Mouse (Mus musculus) hindbrain, embryonic 12.5 days (tissue): ENCODE results near the gene Gpbar1. TPM values are rescaled to one million over a fixed set of nuclear protein-coding genes. Genes with fewer than 3 reads are reported as not detected.

Experiments
- ATAC-seq: fragments of 200-750 bp; cut with Nextera tagmentation; 2 replicates; pipeline ENCODE4 v1.8.0; 2017; ENCODE audit warnings: moderate TSS enrichment; ENCODE audit not compliant: low FRiP score
- H3K27ac ChIP-seq: fragments of 300-500 bp; sonication (generic); 2 replicates; pipeline ENCODE4 v1.5.1; 2016; ENCODE audit warnings: mild to moderate bottlenecking
- H3K27me3 ChIP-seq: fragments of 300-500 bp; sonication (generic); 2 replicates; pipeline ENCODE4 v1.6.1; 2016; ENCODE audit warnings: mild to moderate bottlenecking
- H3K36me3 ChIP-seq: fragments of 300-500 bp; sonication (generic); 2 replicates; pipeline ENCODE4 v1.6.1; 2016; ENCODE audit warnings: mild to moderate bottlenecking
- H3K4me1 ChIP-seq: fragments of 300-500 bp; sonication (generic); 2 replicates; pipeline ENCODE4 v1.6.1; 2016
- H3K4me2 ChIP-seq: fragments of 300-500 bp; sonication (generic); replicated peaks from 2 replicates; pipeline ENCODE4 v1.6.1; 2016; ENCODE audit warnings: mild to moderate bottlenecking
- H3K4me3 ChIP-seq: fragments of 300-500 bp; sonication (generic); 2 replicates; pipeline ENCODE4 v1.5.1; 2016; ENCODE audit warnings: mild to moderate bottlenecking
- H3K9ac ChIP-seq: fragments of 300-500 bp; sonication (generic); 2 replicates; pipeline ENCODE4 v1.6.1; 2016; ENCODE audit warnings: mild to moderate bottlenecking, moderate library complexity
- H3K9me3 ChIP-seq: fragments of 300-500 bp; sonication (generic); replicated peaks from 2 replicates; pipeline ENCODE4 v1.6.1; 2016; ENCODE audit warnings: mild to moderate bottlenecking
- WGBS: fragments of 180-500 bp; shearing (Covaris S2); methylation state at CpG from one replicate; pipeline ENCODE4 v1.1.7; 2016; 5-methylcytosine and 5-hydroxymethylcytosine counted together
- polyA plus RNA-seq: library from polyadenylated mRNA; unstranded; fragments of >200 nt; fragmentation: Nextera tagmentation; extraction: Ambion mirVana; gene quantifications from 2 replicates; pipeline ENCODE4 v1.2.1, GENCODE M21; 2016

Gene Gpbar1
- polyA plus RNA-seq, 1 experiment from 2014 or later: 0.19 TPM

DNA sequence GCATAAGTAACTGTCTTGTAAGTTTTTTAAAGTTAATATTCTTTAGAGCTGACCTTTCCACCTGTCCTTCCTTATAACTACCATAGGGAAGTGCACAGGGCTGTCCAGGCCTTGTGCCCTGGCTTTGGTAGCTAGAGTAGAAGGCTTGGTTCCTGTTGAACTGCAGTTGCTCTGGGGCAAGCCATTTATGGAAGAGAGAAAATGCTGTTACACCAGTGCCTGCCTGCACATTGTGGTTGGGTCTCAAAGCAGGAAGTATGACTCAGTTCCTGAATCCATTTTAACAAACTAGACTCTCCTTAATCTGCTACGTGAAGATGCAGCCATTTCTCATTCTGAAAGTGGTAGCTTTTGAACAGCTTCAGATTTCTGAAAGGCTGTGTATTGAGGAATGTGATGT is 29.6 kb upstream of the Gpbar1 start:
- no peak overlapping the region for H3K4me3 ChIP-seq
- H3K4me1 ChIP-seq: no peaks in the 10 kb centered on the region
- no peak overlapping the region for H3K9ac ChIP-seq
- H3K4me2 ChIP-seq: no peak overlapping the region
- H3K27me3 ChIP-seq: no peaks in the 10 kb centered on the region
- H3K9me3 ChIP-seq: no peaks in the 10 kb centered on the region
- H3K27ac ChIP-seq: no peak overlapping the region
- peaks cover 45% of the 10 kb centered on the region for H3K36me3 ChIP-seq
- ATAC-seq: no peak
- WGBS: 83% methylated on average over 1 of the region's 1 CpGs

DNA sequence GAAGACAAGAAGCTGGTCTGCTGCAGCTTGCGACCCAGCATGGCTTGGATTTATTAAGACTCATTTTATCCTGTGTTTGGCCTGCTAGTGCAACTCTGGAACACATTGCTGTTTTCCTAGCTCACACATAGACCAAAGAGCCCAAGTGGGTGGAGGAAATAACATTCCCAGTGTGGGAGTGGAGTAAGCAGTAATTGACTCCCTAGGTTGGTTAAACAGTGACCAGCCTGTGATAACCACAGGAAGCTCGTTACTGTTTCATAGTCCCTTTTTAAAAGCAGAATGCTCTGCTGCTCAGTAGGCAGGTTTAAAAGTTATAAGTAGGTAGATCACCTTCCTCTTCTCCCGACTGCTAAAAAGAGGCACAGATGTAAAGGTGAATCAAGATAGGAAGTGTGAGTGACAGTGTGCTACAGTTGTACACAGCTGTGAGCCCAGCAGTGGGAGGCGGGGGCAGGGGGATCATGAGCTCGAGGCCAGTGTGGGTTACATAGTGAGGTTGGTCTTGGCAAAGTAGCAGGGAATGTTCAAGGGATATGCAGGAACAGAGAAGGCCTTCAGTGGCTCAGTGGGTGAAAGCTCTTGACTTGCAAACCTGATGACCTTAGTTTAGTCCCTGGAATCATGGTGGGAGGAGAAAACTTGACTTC is 28.9 kb upstream of the Gpbar1 start:
- no peak overlapping the region for H3K4me3 ChIP-seq
- H3K9ac ChIP-seq: no peak overlapping the region
- H3K4me2 ChIP-seq: no peak overlapping the region
- H3K4me1 ChIP-seq: no peaks in the 10 kb centered on the region
- 80% methylated on average over 5 of the region's 5 CpGs for WGBS
- ATAC-seq: no peak
- H3K36me3 ChIP-seq: peaks cover 45% of the 10 kb centered on the region
- no peaks in the 10 kb centered on the region for H3K9me3 ChIP-seq
- no peak overlapping the region for H3K27ac ChIP-seq
- no peaks in the 10 kb centered on the region for H3K27me3 ChIP-seq

DNA sequence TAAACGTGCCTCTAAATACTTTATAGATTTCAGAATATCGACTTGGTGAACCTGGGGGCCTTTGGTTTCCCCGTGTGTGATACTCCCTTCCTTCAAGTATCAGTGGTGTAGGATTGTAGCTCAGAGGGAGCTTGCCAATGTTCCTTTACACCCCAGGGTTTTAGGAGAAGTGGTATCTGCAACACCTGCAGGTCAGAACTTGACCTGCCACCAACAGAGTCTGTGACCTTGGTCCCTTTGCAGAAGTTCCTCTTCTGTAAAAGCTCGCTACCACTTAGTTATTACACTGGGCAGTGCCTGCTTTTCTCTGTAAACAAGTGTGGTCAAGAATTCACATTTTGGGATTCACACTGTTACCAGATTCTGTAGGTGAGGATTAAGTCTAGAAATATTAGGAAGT is 28.3 kb upstream of the Gpbar1 start:
- H3K4me1 ChIP-seq: no peaks in the 10 kb centered on the region
- no peak overlapping the region for H3K9ac ChIP-seq
- no peaks in the 10 kb centered on the region for H3K9me3 ChIP-seq
- WGBS: 93% methylated on average over 4 of the region's 4 CpGs
- no peak overlapping the region for H3K4me3 ChIP-seq
- H3K36me3 ChIP-seq: peaks cover 49% of the 10 kb centered on the region
- no peak overlapping the region for H3K27ac ChIP-seq
- H3K4me2 ChIP-seq: no peak overlapping the region
- no peaks in the 10 kb centered on the region for H3K27me3 ChIP-seq
- no peak for ATAC-seq

DNA sequence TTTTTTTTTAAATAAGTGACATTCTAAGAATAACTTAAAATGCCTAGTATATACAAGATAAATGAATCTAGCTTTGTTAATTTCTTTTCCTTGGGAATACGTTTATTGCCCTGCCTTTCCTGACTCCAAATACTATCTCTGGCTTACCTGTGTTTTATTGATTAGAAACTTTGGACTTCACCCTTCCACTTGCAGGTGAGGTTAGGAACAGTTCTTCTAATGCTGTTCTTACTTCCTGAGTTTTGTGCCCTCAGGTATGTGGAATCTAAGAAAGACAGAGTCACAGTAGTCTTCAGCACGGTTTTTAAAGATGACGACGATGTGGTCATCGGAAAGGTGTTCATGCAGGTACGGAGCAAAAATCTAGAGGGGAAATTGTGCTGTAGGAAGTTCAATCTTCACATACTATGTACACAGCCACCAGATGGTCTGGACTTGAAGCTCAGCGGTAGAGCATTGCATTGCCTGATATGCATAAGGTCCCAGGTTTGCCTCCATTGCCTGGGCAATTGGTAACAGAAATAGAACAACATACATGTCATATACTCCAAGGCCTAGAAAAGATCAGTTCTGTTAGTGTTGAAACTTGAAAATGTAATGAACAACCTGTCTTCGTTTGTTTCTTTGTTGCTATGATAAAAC is 22.5 kb upstream of the Gpbar1 start:
- WGBS: 98% methylated on average over 8 of the region's 8 CpGs

DNA sequence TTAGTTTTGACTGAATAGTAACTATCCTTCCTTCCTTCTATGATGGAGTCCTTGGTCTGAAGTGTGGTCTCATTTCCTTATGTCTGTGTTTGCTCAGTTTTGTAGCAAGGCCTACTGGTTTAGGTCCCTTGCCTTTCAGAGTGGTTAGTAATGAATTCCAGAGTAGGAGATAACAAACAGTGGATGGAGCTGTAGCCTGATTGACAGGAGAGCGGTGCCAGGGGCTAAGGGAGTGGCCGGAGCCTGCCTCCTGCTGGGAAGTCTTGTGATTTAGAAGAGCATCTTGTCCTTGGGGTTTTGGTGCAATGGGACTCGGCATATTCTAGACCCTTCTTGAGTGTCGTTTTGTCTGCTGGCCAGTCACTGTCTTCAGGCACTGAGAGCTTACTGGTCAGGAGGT is 21.6 kb upstream of the Gpbar1 start:
- Histone ChIP-seq H3K9me3 (no peaks in the 10 kb centered on the region), H3K9ac (no peak overlapping the region), H3K4me2 (no peak overlapping the region), H3K27me3 (no peaks in the 10 kb centered on the region), H3K27ac (no peak overlapping the region), H3K4me3 (no peak overlapping the region), H3K36me3 (peaks cover 66% of the 10 kb centered on the region), H3K4me1 (no peaks in the 10 kb centered on the region)
- 83% methylated on average over 4 of the region's 4 CpGs for WGBS
- ATAC-seq: no peak

More for the DNA sequence above, 22.5 kb upstream of the Gpbar1 start:
- Histone ChIP-seq H3K36me3 (peaks cover 71% of the 10 kb centered on the region), H3K27ac (no peak overlapping the region), H3K4me3 (no peak overlapping the region), H3K9ac (no peak overlapping the region), H3K9me3 (no peaks in the 10 kb centered on the region), H3K4me1 (no peaks in the 10 kb centered on the region), H3K4me2 (no peak overlapping the region), H3K27me3 (no peaks in the 10 kb centered on the region)
- no peak for ATAC-seq

DNA sequence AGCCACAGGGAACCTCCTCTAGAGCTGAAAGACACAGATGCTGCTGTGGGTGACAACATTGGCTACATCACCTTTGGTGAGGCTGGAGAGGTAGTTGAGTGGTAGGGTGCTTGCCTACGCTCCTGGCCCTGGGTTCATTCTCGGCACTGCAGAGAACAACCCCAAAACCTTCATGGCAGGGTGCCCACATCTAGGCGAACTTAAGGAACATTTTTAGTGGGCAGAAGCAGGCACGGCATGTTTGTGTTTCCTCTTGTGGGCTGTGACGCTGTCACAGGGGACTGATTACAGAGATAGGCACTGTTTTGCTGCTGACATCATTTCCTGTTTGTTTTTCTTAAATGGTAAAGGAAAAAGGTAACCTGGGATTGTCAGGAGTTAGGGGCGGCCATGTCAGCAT is 15.8 kb upstream of the Gpbar1 start:
- no peaks in the 10 kb centered on the region for H3K9me3 ChIP-seq
- no peak overlapping the region for H3K4me3 ChIP-seq
- 94% methylated on average over 6 of the region's 6 CpGs for WGBS
- no peaks in the 10 kb centered on the region for H3K27me3 ChIP-seq
- no peaks in the 10 kb centered on the region for H3K4me1 ChIP-seq
- H3K27ac ChIP-seq: no peak overlapping the region
- H3K4me2 ChIP-seq: no peak overlapping the region
- ATAC-seq: no peak
- H3K36me3 ChIP-seq: peaks cover 82% of the 10 kb centered on the region
- H3K9ac ChIP-seq: no peak overlapping the region

DNA sequence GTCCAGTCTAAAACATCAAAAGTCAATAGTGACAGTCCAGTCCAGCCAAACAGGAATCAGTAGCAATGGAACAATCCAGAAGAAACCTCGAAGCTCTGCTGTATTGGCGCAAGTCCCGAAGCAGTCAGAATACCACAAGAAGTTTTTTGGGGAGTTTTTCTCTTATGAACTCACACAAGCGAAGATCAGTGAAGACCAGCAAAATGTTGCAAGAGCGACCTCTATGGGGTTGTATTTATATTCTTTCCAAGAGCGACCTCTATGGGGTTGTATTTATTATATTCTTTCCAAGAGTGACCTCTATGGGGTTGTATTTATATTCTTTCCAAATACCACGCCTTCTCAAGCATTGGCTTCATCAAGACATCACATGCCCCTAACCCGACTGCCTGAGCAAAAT is 9.6 kb upstream of the Gpbar1 start:
- H3K4me1 ChIP-seq: no peaks in the 10 kb centered on the region
- H3K4me3 ChIP-seq: no peak overlapping the region
- no peaks in the 10 kb centered on the region for H3K27me3 ChIP-seq
- H3K9ac ChIP-seq: no peak overlapping the region
- no peaks in the 10 kb centered on the region for H3K9me3 ChIP-seq
- H3K4me2 ChIP-seq: no peak overlapping the region
- WGBS: 89% methylated on average over 8 of the region's 8 CpGs
- peaks cover 49% of the 10 kb centered on the region for H3K36me3 ChIP-seq
- no peak overlapping the region for H3K27ac ChIP-seq
- ATAC-seq: no peak

DNA sequence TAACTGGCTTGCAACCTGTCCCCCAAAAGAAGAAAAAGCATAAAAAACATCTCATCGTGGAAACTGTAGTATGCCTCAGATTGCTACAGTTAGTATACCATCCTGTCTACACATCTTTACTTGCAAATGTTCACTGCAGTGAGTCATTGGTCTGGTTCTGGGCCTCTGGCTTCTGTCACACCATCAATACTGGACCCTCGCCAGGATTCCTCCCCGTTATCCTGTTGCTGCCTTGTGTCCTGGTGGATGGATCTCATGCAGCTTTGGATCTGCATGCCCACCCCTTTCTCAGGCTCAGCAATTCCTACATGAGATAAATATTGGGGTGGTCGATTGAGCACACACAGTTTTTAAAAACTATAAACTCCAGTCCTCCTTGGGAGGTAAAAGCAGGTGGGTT is 6.7 kb upstream of the Gpbar1 start:
- H3K4me2 ChIP-seq: no peak overlapping the region
- no peak overlapping the region for H3K9ac ChIP-seq
- WGBS: 82% methylated on average over 4 of the region's 4 CpGs
- peaks cover 22% of the 10 kb centered on the region for H3K36me3 ChIP-seq
- no peaks in the 10 kb centered on the region for H3K27me3 ChIP-seq
- no peaks in the 10 kb centered on the region; the same call in 1 of the 2 replicates for H3K4me1 ChIP-seq
- H3K9me3 ChIP-seq: no peaks in the 10 kb centered on the region
- H3K4me3 ChIP-seq: no peak overlapping the region
- no peak overlapping the region for H3K27ac ChIP-seq
- ATAC-seq: no peak

DNA sequence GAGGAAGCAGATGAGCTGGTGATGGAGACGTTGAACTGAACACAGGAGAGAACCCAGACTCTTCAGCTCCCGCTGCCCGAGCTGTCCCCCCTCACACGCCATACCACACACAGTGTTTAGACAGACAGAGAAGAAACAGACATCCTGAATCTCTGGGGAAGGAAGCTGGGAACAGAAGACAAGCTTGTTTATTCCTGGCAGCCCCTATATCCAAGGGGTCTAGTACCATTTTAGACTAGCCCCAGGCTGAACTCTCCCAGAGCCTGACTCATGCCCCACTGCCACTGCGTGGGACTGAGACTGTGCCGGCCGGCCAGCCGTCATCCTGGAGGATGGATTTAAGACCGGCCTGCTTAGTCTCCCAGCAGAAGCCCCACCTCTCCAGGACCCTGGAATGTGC is 3.3 kb upstream of the Gpbar1 start:
- Histone ChIP-seq H3K27me3 (no peaks in the 10 kb centered on the region), H3K36me3 (peaks cover 16% of the 10 kb centered on the region), H3K4me3 (no peak overlapping the region), H3K4me2 (no peak overlapping the region), H3K9me3 (no peaks in the 10 kb centered on the region), H3K27ac (no peak overlapping the region), H3K4me1 (peaks cover 3% of the 10 kb centered on the region; the same call in 1 of the 2 replicates), H3K9ac (no peak overlapping the region)
- ATAC-seq: no peak
- WGBS: 44% methylated on average over 9 of the region's 9 CpGs

DNA sequence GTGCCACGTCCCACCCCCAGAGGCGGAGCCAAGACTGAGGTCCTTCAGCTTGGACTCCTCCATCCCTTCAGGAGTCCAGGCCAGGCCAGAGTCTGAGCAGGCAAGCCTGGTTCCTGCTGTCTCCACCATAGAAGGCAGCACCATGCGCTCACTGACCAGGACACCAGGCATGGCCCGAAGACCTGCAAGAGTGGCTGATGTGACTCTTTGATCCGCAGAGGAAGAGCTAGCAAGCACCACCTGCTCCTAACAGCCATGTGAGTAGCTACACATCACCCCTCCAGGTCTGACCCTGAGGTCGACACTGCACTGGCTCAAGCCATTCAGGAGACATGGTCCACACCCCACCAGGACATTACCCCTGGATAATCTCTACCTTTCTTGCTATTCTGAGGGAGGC is 1.3 kb upstream of the Gpbar1 start:
- Histone ChIP-seq H3K9me3 (no peaks in the 10 kb centered on the region), H3K36me3 (peaks cover 36% of the 10 kb centered on the region), H3K27me3 (no peaks in the 10 kb centered on the region), H3K4me1 (peaks cover 3% of the 10 kb centered on the region; the same call in 1 of the 2 replicates), H3K9ac (no peak overlapping the region), H3K27ac (no peak overlapping the region), H3K4me2 (no peak overlapping the region), H3K4me3 (no peak overlapping the region)
- WGBS: 69% methylated on average over 6 of the region's 6 CpGs
- ATAC-seq: no peak

DNA sequence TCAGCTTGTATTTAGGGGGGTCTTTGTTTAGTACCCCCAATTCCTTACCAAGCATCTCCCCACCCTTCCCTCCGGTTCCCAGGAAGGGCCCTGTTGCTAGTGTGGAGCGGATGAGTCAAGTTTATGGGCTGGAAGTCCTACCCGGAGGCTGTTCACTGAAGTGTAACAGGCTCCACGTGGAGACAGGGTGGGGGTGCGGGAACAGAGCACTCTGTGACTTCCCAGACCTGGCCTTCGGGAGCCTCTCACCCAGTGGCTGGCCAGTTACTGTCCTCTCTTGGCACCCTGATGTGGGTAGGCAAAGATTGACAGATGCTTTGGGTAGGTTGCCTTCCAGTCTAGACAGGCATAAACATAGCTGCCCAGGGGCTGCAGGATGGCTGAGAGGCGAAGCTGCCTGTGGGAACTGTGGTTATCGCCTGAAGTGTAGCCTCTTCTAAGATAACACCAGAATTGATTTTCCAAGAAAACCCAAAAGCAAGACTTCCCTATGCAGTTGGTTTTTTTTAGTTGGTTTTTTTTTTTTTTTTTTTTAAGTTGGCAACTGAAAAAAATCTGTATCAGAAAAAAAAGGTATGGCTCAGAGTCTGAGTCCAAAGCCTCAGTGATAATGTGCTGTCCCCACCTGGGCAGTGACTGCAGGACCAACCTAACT is 340 bp upstream of the Gpbar1 start:
- WGBS: 60% methylated on average over 8 of the region's 8 CpGs
- Histone ChIP-seq H3K4me1 (peaks cover 6% of the 10 kb centered on the region; the same call in 1 of the 2 replicates), H3K36me3 (peaks cover 46% of the 10 kb centered on the region), H3K4me3 (no peak overlapping the region), H3K27me3 (no peaks in the 10 kb centered on the region), H3K4me2 (no peak overlapping the region), H3K9ac (no peak overlapping the region), H3K9me3 (no peaks in the 10 kb centered on the region), H3K27ac (no peak overlapping the region)
- no peak for ATAC-seq

DNA sequence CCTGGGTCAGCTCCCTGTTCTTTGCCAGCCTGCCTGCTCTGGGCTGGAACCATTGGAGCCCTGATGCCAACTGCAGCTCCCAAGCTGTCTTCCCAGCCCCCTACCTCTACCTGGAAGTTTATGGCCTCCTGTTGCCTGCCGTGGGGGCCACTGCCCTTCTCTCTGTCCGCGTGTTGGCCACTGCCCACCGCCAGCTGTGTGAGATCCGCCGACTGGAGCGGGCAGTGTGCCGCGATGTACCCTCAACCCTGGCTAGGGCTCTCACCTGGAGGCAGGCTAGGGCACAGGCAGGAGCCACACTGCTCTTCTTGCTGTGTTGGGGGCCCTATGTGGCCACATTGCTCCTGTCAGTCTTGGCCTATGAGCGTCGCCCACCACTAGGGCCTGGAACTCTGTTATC is 638 bp downstream of the Gpbar1 start:
- Histone ChIP-seq H3K27ac (no peak overlapping the region), H3K4me3 (no peak overlapping the region), H3K4me1 (peaks cover 15% of the 10 kb centered on the region), H3K27me3 (no peaks in the 10 kb centered on the region), H3K4me2 (no peak overlapping the region), H3K9ac (no peak overlapping the region), H3K36me3 (peaks cover 46% of the 10 kb centered on the region), H3K9me3 (no peaks in the 10 kb centered on the region)
- ATAC-seq: no peak
- WGBS: 89% methylated on average over 11 of the region's 11 CpGs
